Mouse (Mus musculus) cerebellum, postnatal 25 days (tissue): Measurements from ENCODE around the gene Arhgef28.

Experiments
- DNase-seq, 2 experiments: peaks; one replicate each; pipeline ENCODE4 v3.0.0; 2021; ENCODE audit warnings: mixed read lengths in 2 of 2

Gene Arhgef28

DNA sequence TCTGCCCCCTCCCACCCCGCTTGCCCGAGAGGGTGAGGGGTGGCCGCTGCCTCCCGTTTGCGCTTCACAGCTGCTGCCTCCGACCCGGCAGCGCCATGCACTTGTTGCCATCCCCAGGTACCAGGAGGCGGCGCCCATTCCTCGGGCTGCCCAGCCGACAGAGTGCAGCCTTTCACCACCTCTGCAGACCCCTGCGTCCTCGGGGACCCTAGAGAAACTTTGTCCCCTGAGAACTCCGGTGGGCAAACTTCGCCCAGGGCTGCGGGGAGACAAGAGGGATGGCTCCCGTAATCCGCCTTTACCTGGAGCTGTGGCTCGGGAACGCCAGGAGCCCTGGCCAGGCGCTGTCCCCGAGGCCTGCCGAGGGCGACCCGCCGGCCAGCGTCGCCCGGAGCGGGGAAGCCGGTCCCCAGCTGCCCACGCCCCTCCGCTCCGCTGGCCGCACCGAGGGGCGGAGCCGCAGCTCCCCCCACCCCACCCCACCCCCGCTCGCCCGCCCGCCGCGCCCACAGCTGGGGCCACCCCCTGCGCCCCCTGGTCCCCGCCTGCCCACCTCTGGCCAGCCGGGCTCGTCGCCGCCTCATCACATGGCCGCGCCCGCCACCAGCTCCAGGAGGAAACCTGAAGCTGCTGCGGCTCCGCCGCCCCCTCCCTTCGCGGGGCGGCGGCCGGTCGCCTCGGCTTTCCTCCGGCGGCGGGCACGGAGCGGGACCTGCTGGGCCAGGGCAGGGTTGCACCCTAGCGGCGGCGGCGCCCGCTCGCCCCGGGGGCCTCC, at the start of gene Arhgef28:
Gene Arhgef28 (minus strand): TSS at position 669 of the 775 bp plus-strand sequence.
- DNase-seq = peak; percentile 52 to 67

- no peak for DNase-seq
These were observed 48.7 kb upstream of the Arhgef28 start for GRCm38 (mm10) chr13:98254921-98255320.

DNA sequence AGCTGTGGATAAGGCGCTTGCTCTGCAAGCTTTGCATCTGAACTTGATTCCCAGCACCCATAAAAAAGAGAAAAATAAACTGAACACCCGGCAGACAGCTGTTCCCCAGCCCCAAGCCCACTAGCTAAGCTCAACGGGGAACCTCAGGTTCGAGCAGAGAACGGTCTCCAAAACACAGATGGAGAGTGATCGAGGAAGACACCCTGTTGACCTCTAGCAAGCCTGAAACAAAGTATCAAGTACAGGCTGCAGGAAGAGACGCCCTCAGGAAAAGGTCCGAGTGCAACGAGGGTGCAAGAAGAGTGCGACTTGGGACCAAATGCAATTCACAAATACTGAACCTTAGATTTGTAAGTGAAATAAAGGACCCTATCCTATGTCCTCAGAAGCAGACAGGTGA, 43.4 kb upstream of the Arhgef28 start:
- no peak for DNase-seq

DNA sequence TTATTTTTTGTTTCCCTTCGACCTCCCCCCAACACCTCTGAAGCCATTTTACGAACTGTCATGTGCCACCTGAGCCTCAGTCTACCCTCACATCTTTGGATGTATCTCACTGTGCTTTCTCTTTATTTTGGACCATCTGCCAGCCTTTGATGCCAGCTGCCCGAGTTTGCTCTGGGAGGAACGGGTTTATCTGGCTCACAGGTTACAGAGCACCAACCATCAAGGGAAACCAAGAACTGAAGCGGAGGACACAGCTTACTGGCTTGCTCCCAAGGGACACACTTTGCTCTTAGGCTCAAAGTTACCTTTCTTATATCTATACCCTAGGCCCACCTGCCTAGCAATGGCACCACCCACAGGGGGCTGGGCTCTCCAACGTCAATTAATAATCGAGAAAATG, 39.1 kb upstream of the Arhgef28 start:
- DNase-seq = no peak

- DNase-seq = peak in 1 of 2 experiments; percentile 9
These were observed 38.5 kb upstream of the Arhgef28 start for GRCm38 (mm10) chr13:98244571-98245350.

DNA sequence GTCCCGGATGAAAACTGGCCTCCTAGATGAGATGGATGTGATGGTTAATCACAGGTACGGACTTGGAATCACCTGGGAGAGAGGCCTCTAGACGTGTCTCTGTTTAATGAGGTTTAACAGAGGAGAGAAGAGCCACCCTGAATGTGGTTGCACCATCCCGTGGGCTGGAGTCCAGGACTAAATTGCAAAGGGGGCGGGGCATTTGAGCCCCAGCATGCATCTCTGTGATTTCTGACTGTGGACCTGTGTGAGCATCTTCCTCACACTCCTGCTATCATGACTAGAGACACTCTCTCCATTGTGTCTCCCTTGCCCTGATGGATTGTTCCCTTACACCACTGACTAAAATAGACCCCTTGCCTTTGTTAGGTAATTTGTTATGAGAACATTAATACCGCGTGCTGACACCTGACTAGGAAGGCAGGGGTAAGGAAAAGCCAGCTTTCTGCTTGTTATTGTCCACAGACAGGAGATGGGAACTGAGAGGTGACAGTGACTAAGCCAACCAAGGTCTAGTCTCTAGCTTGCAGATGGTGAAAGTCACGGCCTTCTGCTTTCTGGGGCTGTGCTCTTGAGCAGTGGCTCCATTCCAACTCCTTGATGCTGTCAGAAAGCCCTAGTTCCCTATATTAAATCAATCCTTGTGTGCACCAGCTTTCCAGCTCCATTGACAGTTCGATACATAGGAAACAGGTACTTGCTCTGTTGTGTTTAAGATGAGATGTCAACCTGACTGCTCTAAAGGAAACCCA, 35.5 kb upstream of the Arhgef28 start:
- peak in 1 of 2 experiments; percentile 16 for DNase-seq

DNA sequence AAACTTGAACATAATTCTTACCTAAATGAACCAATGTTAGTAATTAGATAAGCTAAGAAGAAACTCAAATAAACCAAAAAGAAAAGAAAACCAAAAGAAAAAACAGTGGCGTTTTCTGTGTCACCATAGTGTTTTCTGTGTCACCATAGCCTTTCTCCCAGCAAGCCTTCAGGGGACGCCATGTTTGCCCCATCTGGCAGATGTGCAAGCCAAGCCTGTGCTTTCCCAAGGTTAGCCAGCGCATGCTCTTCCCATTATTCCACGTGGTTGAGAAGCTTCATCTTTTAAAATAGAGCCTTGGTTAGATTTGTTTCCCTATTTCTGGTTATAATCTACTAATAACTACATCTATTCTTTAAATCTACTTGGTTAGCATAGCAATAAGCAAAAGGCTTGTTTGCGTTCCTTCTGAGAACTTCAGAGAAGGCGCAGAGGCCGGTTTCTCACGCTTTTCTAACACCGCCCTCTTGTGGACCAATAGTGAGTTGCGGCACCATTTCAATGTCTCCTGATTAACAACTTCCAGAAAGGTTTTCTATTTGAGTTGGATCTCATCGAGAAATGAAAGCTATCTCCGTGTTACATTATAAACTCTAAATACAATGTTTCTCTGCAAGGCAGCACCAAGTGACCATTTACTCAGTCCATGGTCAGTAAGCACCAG, 33.9 kb upstream of the Arhgef28 start:
- peak; percentile 67 to 83 for DNase-seq

DNA sequence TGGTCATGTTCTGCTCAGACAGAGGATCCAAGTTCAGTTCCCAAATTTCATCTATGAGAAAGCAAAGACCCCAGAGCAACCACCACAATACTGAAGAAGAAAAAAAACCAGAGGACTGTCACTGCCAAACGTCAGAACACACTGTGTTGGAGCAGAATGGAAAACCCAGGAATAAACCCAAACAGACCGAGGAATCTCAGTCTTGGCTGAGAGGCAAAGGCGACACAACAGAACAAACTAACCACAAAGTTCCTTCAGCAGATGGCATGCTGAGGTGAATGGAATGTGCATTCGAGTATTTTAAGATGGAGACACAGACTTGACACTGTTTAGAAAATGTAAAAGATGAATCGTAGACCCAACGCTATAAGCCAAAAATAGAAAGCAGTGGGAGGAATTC, 29.2 kb upstream of the Arhgef28 start:
- no peak for DNase-seq

- DNase-seq = no peak
These were observed 24.3 kb upstream of the Arhgef28 start for GRCm38 (mm10) chr13:98230511-98230910.

GRCm38 (mm10) chr13:98226225-98226624, 20.0 kb upstream of the Arhgef28 start:
- no peak for DNase-seq

DNA sequence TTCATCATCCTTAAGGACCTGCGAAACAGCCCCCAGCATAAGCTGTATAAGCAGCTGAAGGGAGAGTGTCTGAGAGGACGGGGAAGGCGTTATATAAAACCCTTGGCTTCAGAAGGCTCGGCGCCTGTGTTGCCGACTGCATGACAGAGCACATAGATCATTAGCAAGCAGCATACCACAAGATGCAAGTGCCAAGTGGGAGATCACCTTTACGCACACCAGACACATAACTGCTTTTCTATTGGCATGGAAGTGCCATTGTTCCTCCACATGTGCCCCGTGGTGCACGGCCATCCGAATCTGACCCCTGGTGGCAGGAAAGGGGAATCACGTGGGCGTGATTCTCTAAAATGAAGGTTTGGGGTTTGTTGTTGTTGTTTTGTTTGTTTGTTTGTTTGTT, 16.6 kb upstream of the Arhgef28 start:
- DNase-seq = peak in 1 of 2 experiments; percentile 35

GRCm38 (mm10) chr13:98210137-98210536, 3.9 kb upstream of the Arhgef28 start:
- DNase-seq = no peak

GRCm38 (mm10) chr13:98208842-98209241, 2.6 kb upstream of the Arhgef28 start:
- peak in 1 of 2 experiments; percentile 23 for DNase-seq

DNA sequence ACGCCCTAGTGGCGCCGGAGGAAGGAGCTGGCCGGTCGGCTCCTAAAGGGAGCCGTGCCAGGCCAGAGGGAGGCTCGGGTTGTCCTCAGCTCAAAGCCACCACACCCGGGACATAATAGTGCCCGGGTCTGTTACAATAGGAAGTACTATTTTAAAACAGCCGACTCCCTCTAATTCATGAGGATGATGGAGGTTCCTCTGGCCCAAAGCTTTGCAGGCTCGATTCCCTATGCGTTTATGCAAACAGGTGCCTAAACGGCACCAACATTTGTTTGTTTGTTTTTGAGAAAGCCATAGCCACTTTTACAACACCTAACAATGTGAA, 269 bp upstream of the Arhgef28 start:
- DNase-seq = no peak

DNA sequence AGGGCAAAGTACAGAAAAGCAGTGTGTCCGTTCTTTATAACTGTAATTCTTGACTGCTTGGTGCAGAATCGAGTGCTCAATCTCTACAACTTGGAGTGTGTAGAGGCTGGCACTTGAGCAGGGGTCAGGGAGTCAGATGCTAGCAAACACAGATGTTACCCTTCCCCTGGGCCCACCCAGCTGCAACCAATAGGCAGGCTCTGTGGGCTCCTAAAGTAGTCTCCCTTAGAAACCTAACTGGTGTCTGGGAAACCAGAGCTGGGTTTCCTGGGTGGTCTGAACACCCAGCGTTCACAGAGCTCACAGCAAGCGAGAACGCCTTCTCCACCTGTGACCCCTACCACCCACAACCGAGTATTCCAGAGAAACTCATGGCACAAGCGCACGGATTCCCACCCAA, 1.1 kb downstream of the Arhgef28 start:
- DNase-seq = no peak

GRCm38 (mm10) chr13:98204371-98204770, 1.9 kb downstream of the Arhgef28 start:
- DNase-seq = no peak

GRCm38 (mm10) chr13:98201436-98201835, 4.8 kb downstream of the Arhgef28 start:
- DNase-seq = no peak

DNA sequence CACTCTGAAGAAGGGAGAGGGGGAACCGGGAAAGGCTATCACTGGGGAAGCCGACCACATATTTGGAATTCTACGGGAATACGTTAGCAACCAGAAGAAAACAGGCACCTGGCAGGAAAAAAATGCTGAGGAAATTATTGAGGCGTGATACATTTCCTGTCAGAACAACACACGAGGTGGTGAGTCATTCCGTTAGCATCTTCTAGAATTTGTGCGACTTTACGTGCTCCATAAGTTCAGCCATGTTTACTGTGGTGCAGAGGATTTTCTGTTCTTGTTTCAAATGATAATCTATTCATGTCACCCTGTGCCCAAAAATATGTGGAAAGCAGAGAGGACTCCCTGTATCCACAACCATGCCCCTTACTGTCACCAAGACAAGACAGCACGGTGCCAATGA, 13.6 kb downstream of the Arhgef28 start:
- no peak for DNase-seq

DNA sequence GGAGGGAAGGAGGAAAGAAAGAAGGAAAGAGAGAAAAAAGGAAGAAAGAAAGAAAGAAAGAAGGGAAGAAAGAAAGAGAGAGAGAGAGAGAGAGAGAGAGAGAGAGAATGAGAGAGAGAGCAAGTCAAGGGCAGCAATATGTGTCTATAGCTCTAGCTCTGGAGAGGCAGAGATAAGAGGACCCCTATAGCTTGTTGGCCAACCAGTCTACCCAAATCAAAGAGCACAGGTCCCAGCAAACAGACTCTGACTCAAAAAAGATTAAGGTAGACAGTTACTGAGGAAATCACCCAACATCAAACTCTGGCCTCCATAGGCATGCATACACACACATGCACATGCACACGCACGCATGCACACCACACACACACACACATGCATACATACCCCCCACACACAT, 17.7 kb downstream of the Arhgef28 start:
- DNase-seq = no peak

DNA sequence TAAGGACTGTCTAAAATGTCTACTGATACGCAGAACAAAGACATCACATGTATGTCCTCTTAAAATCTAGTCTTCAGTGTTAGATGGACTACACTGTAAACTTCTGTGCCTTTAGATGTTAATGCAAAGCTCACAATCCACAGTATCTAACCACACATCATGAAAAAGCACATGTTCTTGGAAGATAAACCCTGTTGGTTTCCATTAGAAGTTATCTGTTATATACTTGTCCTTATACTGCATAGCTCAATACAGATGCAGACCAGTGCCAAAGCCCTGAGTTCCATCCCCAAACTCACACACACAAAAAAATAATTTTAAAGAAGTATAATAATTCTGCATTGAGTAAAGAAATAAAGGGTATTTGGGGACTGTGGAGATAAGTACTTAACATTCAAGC, 18.3 kb downstream of the Arhgef28 start:
- DNase-seq = no peak

DNA sequence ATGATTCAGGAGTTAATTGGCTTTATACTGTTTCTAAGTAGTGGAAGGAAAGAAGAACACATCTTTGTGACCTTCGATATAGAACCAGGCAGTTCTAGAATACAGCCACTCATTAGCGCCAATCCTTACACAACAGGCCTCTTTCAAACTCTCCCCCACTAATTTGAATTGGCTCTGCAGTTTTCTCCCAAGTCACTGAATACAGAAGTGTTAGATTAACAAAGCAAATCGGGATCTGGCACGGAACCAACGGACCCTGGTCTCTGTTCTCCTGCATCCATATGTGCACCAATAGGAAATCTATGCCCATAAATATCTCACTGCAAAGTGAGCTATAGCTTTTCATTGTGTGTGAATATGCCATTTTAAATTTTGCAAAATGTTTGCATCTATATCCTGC, 20.1 kb downstream of the Arhgef28 start:
- DNase-seq = no peak

GRCm38 (mm10) chr13:98184632-98185031, 21.6 kb downstream of the Arhgef28 start:
- no peak for DNase-seq
